Mouse (Mus musculus) C2C12 (cell line): ENCODE measurements around the gene Gtpbp1.

ENCODE experiments used
- CEBPB ChIP-seq: IDR thresholded peaks from one replicate; pipeline ENCODE4 v1.6.1; 2011; ENCODE audit warnings: low read depth, mild to moderate bottlenecking, control low read depth, moderate library complexity
- CTCF ChIP-seq: IDR thresholded peaks from one replicate; pipeline ENCODE4 v1.5.1; 2011; ENCODE audit not compliant: control insufficient read depth, insufficient read depth, insufficient read length
- MAX ChIP-seq: IDR thresholded peaks from one replicate; pipeline ENCODE4 v1.6.1; 2011; ENCODE audit warnings: mild to moderate bottlenecking, control low read depth

- TF ChIP-seq CTCF = no peak
- no peak for TF ChIP-seq CEBPB
- no peak for TF ChIP-seq MAX
These were observed 26.0 kb upstream of the Gtpbp1 start for GRCm38 (mm10) chr15:79664666-79665065.
